Mouse (Mus musculus): Measurements from ENCODE around the gene Nup43. TPM values are rescaled to one million over a fixed set of nuclear protein-coding genes. Genes with fewer than 3 reads are reported as not detected.
A peak's percentile ranks its signal among the peaks of the same experiment; 100 is the strongest.

Gene Nup43
- polyA plus RNA-seq, 1 experiment: 27.5 TPM

- no peak for TF ChIP-seq POLR2A (IDR thresholded peaks at IDR 0.05; ENCODE audit: control insufficient read depth, low read depth, low read length)
- TF ChIP-seq CTCF (IDR thresholded peaks at IDR 0.05; ENCODE audit: control insufficient read depth, insufficient read depth, insufficient replicate concordance, low read depth, low read length): no peak
- Histone ChIP-seq H3K27ac (ENCODE audit: control insufficient read depth, insufficient read depth, low read depth, low read length) (no peak overlapping the region), H3K36me3 (ENCODE audit: control insufficient read depth, insufficient read depth, low read length) (peaks cover 2% of the 10 kb centered on the region; the same call in 1 of the 2 replicates)
Measured at GRCm38 (mm10) chr10:7682249-7682648, 14.9 kb downstream of the Nup43 start.

GRCm38 (mm10) chr10:7686902-7687301 lies 19.6 kb downstream of the Nup43 start:
- peaks cover 2% of the 10 kb centered on the region; the same call in 1 of the 2 replicates for H3K4me1 ChIP-seq (ENCODE audit: control insufficient read depth, insufficient read depth, low read length)
- H3K27me3 ChIP-seq (ENCODE audit: control insufficient read depth, insufficient read depth, low read length): no peaks in the 10 kb centered on the region
- no peak overlapping the region for H3K27ac ChIP-seq (ENCODE audit: control insufficient read depth, insufficient read depth, low read depth, low read length)
- TF ChIP-seq POLR2A (IDR thresholded peaks at IDR 0.05; ENCODE audit: control insufficient read depth, low read depth, low read length) (no peak), CTCF (IDR thresholded peaks at IDR 0.05; ENCODE audit: control insufficient read depth, insufficient read depth, insufficient replicate concordance, low read depth, low read length) (no peak)
- H3K36me3 ChIP-seq (ENCODE audit: control insufficient read depth, insufficient read depth, low read length): no peaks in the 10 kb centered on the region; the same call in 1 of the 2 replicates
- no peak overlapping the region for H3K4me3 ChIP-seq (ENCODE audit: control insufficient read depth, low read depth, low read length)

More at GRCm38 (mm10) chr10:7682249-7682648, 14.9 kb downstream of the Nup43 start:
- H3K27me3 ChIP-seq (ENCODE audit: control insufficient read depth, insufficient read depth, low read length): no peaks in the 10 kb centered on the region
- peaks cover 4% of the 10 kb centered on the region for H3K4me1 ChIP-seq (ENCODE audit: control insufficient read depth, insufficient read depth, low read length)
- H3K4me3 ChIP-seq (ENCODE audit: control insufficient read depth, low read depth, low read length): peak overlapping the region; percentile 22; the same call in 1 of the 2 replicates

GRCm38 (mm10) chr10:7695286-7695685 lies 28.0 kb downstream of the Nup43 start:
- H3K4me3 ChIP-seq (ENCODE audit: control insufficient read depth, low read depth, low read length): no peak overlapping the region
- no peak overlapping the region for H3K27ac ChIP-seq (ENCODE audit: control insufficient read depth, insufficient read depth, low read depth, low read length)
- H3K4me1 ChIP-seq (ENCODE audit: control insufficient read depth, insufficient read depth, low read length): no peaks in the 10 kb centered on the region
- no peaks in the 10 kb centered on the region for H3K27me3 ChIP-seq (ENCODE audit: control insufficient read depth, insufficient read depth, low read length)
- H3K36me3 ChIP-seq (ENCODE audit: control insufficient read depth, insufficient read depth, low read length): peaks cover 5% of the 10 kb centered on the region
- TF ChIP-seq CTCF (IDR thresholded peaks at IDR 0.05; ENCODE audit: control insufficient read depth, insufficient read depth, insufficient replicate concordance, low read depth, low read length) (no peak), POLR2A (IDR thresholded peaks at IDR 0.05; ENCODE audit: control insufficient read depth, low read depth, low read length) (no peak)

- no peak overlapping the region for H3K27ac ChIP-seq (ENCODE audit: control insufficient read depth, insufficient read depth, low read depth, low read length)
- H3K27me3 ChIP-seq (ENCODE audit: control insufficient read depth, insufficient read depth, low read length): no peaks in the 10 kb centered on the region
- TF ChIP-seq POLR2A (IDR thresholded peaks at IDR 0.05; ENCODE audit: control insufficient read depth, low read depth, low read length) (no peak), CTCF (IDR thresholded peaks at IDR 0.05; ENCODE audit: control insufficient read depth, insufficient read depth, insufficient replicate concordance, low read depth, low read length) (no peak)
- no peaks in the 10 kb centered on the region for H3K4me1 ChIP-seq (ENCODE audit: control insufficient read depth, insufficient read depth, low read length)
- no peak overlapping the region for H3K4me3 ChIP-seq (ENCODE audit: control insufficient read depth, low read depth, low read length)
- H3K36me3 ChIP-seq (ENCODE audit: control insufficient read depth, insufficient read depth, low read length): peaks cover 6% of the 10 kb centered on the region
Measured at GRCm38 (mm10) chr10:7700120-7700519, 32.8 kb downstream of the Nup43 start.

GRCm38 (mm10) chr10:7702586-7702985 lies 35.3 kb downstream of the Nup43 start:
- TF ChIP-seq CTCF (IDR thresholded peaks at IDR 0.05; ENCODE audit: control insufficient read depth, insufficient read depth, insufficient replicate concordance, low read depth, low read length) (no peak), POLR2A (IDR thresholded peaks at IDR 0.05; ENCODE audit: control insufficient read depth, low read depth, low read length) (no peak)
- no peak overlapping the region for H3K27ac ChIP-seq (ENCODE audit: control insufficient read depth, insufficient read depth, low read depth, low read length)
- no peaks in the 10 kb centered on the region for H3K27me3 ChIP-seq (ENCODE audit: control insufficient read depth, insufficient read depth, low read length)
- no peaks in the 10 kb centered on the region for H3K4me1 ChIP-seq (ENCODE audit: control insufficient read depth, insufficient read depth, low read length)
- no peak overlapping the region for H3K4me3 ChIP-seq (ENCODE audit: control insufficient read depth, low read depth, low read length)
- H3K36me3 ChIP-seq (ENCODE audit: control insufficient read depth, insufficient read depth, low read length): peaks cover 6% of the 10 kb centered on the region

GRCm38 (mm10) chr10:7710121-7710520 lies 42.8 kb downstream of the Nup43 start:
- TF ChIP-seq POLR2A (IDR thresholded peaks at IDR 0.05; ENCODE audit: control insufficient read depth, low read depth, low read length) (no peak), CTCF (IDR thresholded peaks at IDR 0.05; ENCODE audit: control insufficient read depth, insufficient read depth, insufficient replicate concordance, low read depth, low read length) (no peak)
- Histone ChIP-seq H3K4me1 (ENCODE audit: control insufficient read depth, insufficient read depth, low read length) (no peaks in the 10 kb centered on the region), H3K36me3 (ENCODE audit: control insufficient read depth, insufficient read depth, low read length) (peaks cover 2% of the 10 kb centered on the region)

GRCm38 (mm10) chr10:7712506-7712905 lies 45.2 kb downstream of the Nup43 start:
- no peaks in the 10 kb centered on the region for H3K27me3 ChIP-seq (ENCODE audit: control insufficient read depth, insufficient read depth, low read length)
- peaks cover 2% of the 10 kb centered on the region for H3K36me3 ChIP-seq (ENCODE audit: control insufficient read depth, insufficient read depth, low read length)
- no peak overlapping the region for H3K27ac ChIP-seq (ENCODE audit: control insufficient read depth, insufficient read depth, low read depth, low read length)
- TF ChIP-seq CTCF (IDR thresholded peaks at IDR 0.05; ENCODE audit: control insufficient read depth, insufficient read depth, insufficient replicate concordance, low read depth, low read length) (no peak), POLR2A (IDR thresholded peaks at IDR 0.05; ENCODE audit: control insufficient read depth, low read depth, low read length) (no peak)
- H3K4me3 ChIP-seq (ENCODE audit: control insufficient read depth, low read depth, low read length): no peak overlapping the region
- H3K4me1 ChIP-seq (ENCODE audit: control insufficient read depth, insufficient read depth, low read length): no peaks in the 10 kb centered on the region

More at GRCm38 (mm10) chr10:7710121-7710520, 42.8 kb downstream of the Nup43 start:
- no peak overlapping the region for H3K4me3 ChIP-seq (ENCODE audit: control insufficient read depth, low read depth, low read length)
- H3K27ac ChIP-seq (ENCODE audit: control insufficient read depth, insufficient read depth, low read depth, low read length): no peak overlapping the region
- H3K27me3 ChIP-seq (ENCODE audit: control insufficient read depth, insufficient read depth, low read length): no peaks in the 10 kb centered on the region
